Mouse (Mus musculus) G1E (cell line): ENCODE data around the gene Mypn. TPM values are rescaled to one million over a fixed set of nuclear protein-coding genes. Genes with fewer than 3 reads are reported as not detected.

Source experiments
- ATAC-seq: 2 replicates; pipeline ENCODE4 v1.8.0; 2016; ENCODE audit warnings: mild to moderate bottlenecking; ENCODE audit not compliant: insufficient number of reproducible peaks, poor library complexity, low FRiP score, severe bottlenecking; ENCODE audit errors: extremely low read depth
- DNase-seq: peaks from one replicate; pipeline ENCODE4 v3.0.0; 2012; ENCODE audit warnings: low spot score
- H3K27me3 ChIP-seq: 2 replicates; pipeline ENCODE4 v1.6.1; 2012; ENCODE audit warnings: mild to moderate bottlenecking, low read length, inconsistent platforms; ENCODE audit not compliant: insufficient read depth
- H3K36me3 ChIP-seq: replicated peaks from 2 replicates; pipeline ENCODE3; 2012; ENCODE audit warnings: mild to moderate bottlenecking, inconsistent platforms
- H3K4me1 ChIP-seq: 2 replicates; pipeline ENCODE4 v1.6.1; 2012; ENCODE audit warnings: low read depth, low read length, inconsistent platforms, mixed read lengths; ENCODE audit not compliant: insufficient read depth
- H3K4me3 ChIP-seq: 2 replicates; pipeline ENCODE4 v1.5.1; 2012; ENCODE audit warnings: low read depth, mild to moderate bottlenecking, inconsistent platforms, low read length, moderate library complexity, mixed read lengths
- H3K9me3 ChIP-seq: replicated peaks from 2 replicates; pipeline ENCODE4 v1.6.1; 2012; ENCODE audit warnings: inconsistent platforms
- CTCF ChIP-seq: IDR thresholded peaks from 2 replicates; pipeline ENCODE4 v1.5.1; 2012; ENCODE audit warnings: low read depth, low read length, inconsistent platforms, mixed read lengths
- GATA1 ChIP-seq: IDR thresholded peaks from 2 replicates; pipeline ENCODE4 v1.6.1; 2012; ENCODE audit warnings: borderline replicate concordance, low read length, inconsistent platforms, mixed read lengths
- GATA2 ChIP-seq: IDR thresholded peaks from 2 replicates; pipeline ENCODE4 v1.6.1; 2012; ENCODE audit warnings: low read depth, low read length, inconsistent platforms, borderline replicate concordance
- POLR2AphosphoS5 ChIP-seq: IDR thresholded peaks from 2 replicates; pipeline ENCODE4 v1.6.1; 2012; ENCODE audit warnings: low read depth, low read length, inconsistent platforms; ENCODE audit not compliant: insufficient replicate concordance
- TAL1 ChIP-seq: conservative IDR thresholded peaks from 2 replicates; pipeline ENCODE4 v1.6.1; 2012; ENCODE audit warnings: low read depth, low read length, inconsistent platforms, mixed read lengths
- polyA plus RNA-seq: library from polyadenylated mRNA; stranded (reverse); fragments of >175 nt; gene quantifications from 2 replicates; pipeline ENCODE4 v1.2.3, GENCODE M21; 2012
- total RNA-seq, 2 experiments: library from RNA; stranded (forward) in 1 of 2; stranded (reverse) in 1 of 2; fragments of 200-1000 nt in 1 of 2; fragments of >200 nt in 1 of 2; fragmentation: Nextera tagmentation in 1 of 2; gene quantifications; 2 replicates each; pipeline ENCODE4 v1.2.3; 2014 to 2017

The Mypn gene
- total and polyA plus RNA-seq, 3 experiments = not detected

GRCm38 (mm10) chr10:63182177-63182768 is 21.5 kb downstream of the Mypn start:
- ATAC-seq (no peak), DNase-seq (no peak)
- no peaks in the 10 kb centered on the region for H3K27me3 ChIP-seq
- H3K4me3 ChIP-seq = no peak overlapping the region
- H3K4me1 ChIP-seq = no peaks in the 10 kb centered on the region
- H3K9me3 ChIP-seq = no peaks in the 10 kb centered on the region
- no peaks in the 10 kb centered on the region for H3K36me3 ChIP-seq
- no peak for TF ChIP-seq GATA2
- no peak for TF ChIP-seq POLR2AphosphoS5

- TF ChIP-seq GATA1 (no peak), POLR2AphosphoS5 (no peak), CTCF (no peak), TAL1 (no peak), GATA2 (no peak)
- Histone ChIP-seq H3K9me3 (no peaks in the 10 kb centered on the region), H3K4me1 (no peaks in the 10 kb centered on the region), H3K36me3 (no peaks in the 10 kb centered on the region), H3K27me3 (no peaks in the 10 kb centered on the region), H3K4me3 (no peak overlapping the region)
- DNase-seq (no peak), ATAC-seq (no peak)
Measured at GRCm38 (mm10) chr10:63181166-63181565, 22.6 kb downstream of the Mypn start.

GRCm38 (mm10) chr10:63179524-63179923 is 24.2 kb downstream of the Mypn start:
- TF ChIP-seq GATA1 (no peak), GATA2 (no peak), TAL1 (no peak), POLR2AphosphoS5 (no peak), CTCF (no peak)
- H3K9me3 ChIP-seq = no peaks in the 10 kb centered on the region
- ATAC-seq = no peak

GRCm38 (mm10) chr10:63178318-63178717 is 25.4 kb downstream of the Mypn start:
- H3K9me3 ChIP-seq = no peaks in the 10 kb centered on the region
- DNase-seq = no peak
- H3K27me3 ChIP-seq = no peaks in the 10 kb centered on the region
- H3K4me3 ChIP-seq = no peak overlapping the region
- TF ChIP-seq POLR2AphosphoS5 = no peak
- no peak for TF ChIP-seq GATA2
- no peak for TF ChIP-seq GATA1
- no peak for TF ChIP-seq CTCF
- TF ChIP-seq TAL1 = no peak
- ATAC-seq = no peak
- no peaks in the 10 kb centered on the region for H3K4me1 ChIP-seq
- H3K36me3 ChIP-seq = no peaks in the 10 kb centered on the region

More at GRCm38 (mm10) chr10:63179524-63179923, 24.2 kb downstream of the Mypn start:
- H3K4me1 ChIP-seq = no peaks in the 10 kb centered on the region
- no peak overlapping the region for H3K4me3 ChIP-seq
- DNase-seq = no peak
- no peaks in the 10 kb centered on the region for H3K36me3 ChIP-seq
- no peaks in the 10 kb centered on the region for H3K27me3 ChIP-seq

GRCm38 (mm10) chr10:63177286-63178140 is 26.2 kb downstream of the Mypn start:
- no peak for TF ChIP-seq GATA1
- no peak for TF ChIP-seq GATA2
- no peak for TF ChIP-seq POLR2AphosphoS5
- TF ChIP-seq TAL1 = no peak
- TF ChIP-seq CTCF = no peak
- no peak overlapping the region for H3K4me3 ChIP-seq
- no peaks in the 10 kb centered on the region for H3K4me1 ChIP-seq
- ATAC-seq (no peak), DNase-seq (no peak)
- no peaks in the 10 kb centered on the region for H3K36me3 ChIP-seq
- no peaks in the 10 kb centered on the region for H3K9me3 ChIP-seq
- no peaks in the 10 kb centered on the region for H3K27me3 ChIP-seq

GRCm38 (mm10) chr10:63176471-63176931 is 27.3 kb downstream of the Mypn start:
- no peak for ATAC-seq
- H3K4me3 ChIP-seq = no peak overlapping the region

More at GRCm38 (mm10) chr10:63176471-63176931, 27.3 kb downstream of the Mypn start:
- TF ChIP-seq POLR2AphosphoS5 = no peak
- TF ChIP-seq TAL1 = no peak
- no peak for TF ChIP-seq CTCF
- TF ChIP-seq GATA1 = no peak
- TF ChIP-seq GATA2 = no peak
- Histone ChIP-seq H3K9me3 (no peaks in the 10 kb centered on the region), H3K27me3 (no peaks in the 10 kb centered on the region), H3K4me1 (no peaks in the 10 kb centered on the region), H3K36me3 (no peaks in the 10 kb centered on the region)
- no peak for DNase-seq
